Mouse (Mus musculus): Measurements from ENCODE around the gene Ppp6r1. TPM values are rescaled to one million over a fixed set of nuclear protein-coding genes. Genes with fewer than 3 reads are reported as not detected.
A peak's percentile ranks its signal among the peaks of the same experiment; 100 is the strongest.

Gene Ppp6r1
- total and polyA plus RNA-seq, 2 experiments from 2014 or later = 8.3 to 99.1 TPM

DNA sequence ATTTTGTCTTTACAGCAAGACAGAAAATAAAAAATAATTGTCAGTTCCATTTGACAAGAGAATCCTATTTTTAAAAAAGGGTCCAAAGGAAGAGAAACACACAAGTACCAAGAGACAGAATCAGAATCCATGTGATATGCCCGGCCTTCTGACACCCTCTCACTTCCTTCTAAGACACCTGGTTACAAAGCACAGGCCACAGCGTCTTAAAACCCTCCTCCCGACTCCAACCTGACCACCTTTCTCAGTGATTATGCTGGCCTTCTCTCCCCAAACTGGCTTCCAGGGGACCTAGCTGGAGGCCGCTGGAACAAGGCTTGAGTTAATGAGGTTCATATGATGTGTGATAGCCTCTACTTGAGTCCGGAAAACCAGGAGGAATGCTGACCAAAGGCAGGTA, 5.5 kb downstream of the Ppp6r1 start:
- H3K4me1 ChIP-seq (ENCODE audit: insufficient read depth) = peaks cover 10% of the 10 kb centered on the region
- ATAC-seq (no peak), DNase-seq (no peak)
- H3K4me3 ChIP-seq (ENCODE audit: low read depth, low read length) = no peak overlapping the region
- no peak overlapping the region for H3K4me2 ChIP-seq (ENCODE audit: low read depth)
- H3K27me3 ChIP-seq (ENCODE audit: insufficient read depth, low read length) = no peaks in the 10 kb centered on the region
- 84% methylated on average over 5 of the region's 5 CpGs for WGBS
- no peak overlapping the region for H3K27ac ChIP-seq (ENCODE audit: low read depth, low read length)
- peaks cover 15% of the 10 kb centered on the region for H3K36me3 ChIP-seq (ENCODE audit: insufficient read depth)
- H3K9ac ChIP-seq = no peak overlapping the region
- H3K9me3 ChIP-seq (ENCODE audit: low read length) = no peaks in the 10 kb centered on the region
- no peak for TF ChIP-seq CTCF (IDR thresholded peaks at IDR 0.05; ENCODE audit: low read depth)

DNA sequence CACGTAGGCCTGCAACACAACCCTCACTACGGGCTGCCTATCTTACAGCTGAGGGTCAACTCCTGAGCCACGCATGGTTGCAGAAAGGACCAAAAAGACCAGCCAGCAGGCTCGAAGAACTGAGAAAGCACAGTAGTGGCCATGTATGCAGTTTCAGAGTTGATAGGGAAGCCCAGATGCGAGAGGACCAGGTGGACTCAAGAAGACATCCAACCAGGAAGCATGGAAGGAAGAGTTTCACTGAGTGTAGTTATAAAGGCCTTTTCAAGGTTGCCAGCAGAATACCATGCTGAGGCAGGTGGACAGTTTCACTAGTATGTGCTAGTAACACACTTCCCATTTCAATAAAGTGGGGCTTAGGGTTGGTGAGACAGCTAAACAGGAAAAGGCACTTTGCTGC, 6.1 kb downstream of the Ppp6r1 start:
- no peaks in the 10 kb centered on the region for H3K9me3 ChIP-seq (ENCODE audit: low read length)
- WGBS = 96% methylated on average over 5 of the region's 5 CpGs
- DNase-seq = no peak
- H3K36me3 ChIP-seq (ENCODE audit: insufficient read depth) = peaks cover 15% of the 10 kb centered on the region
- no peak overlapping the region for H3K4me2 ChIP-seq (ENCODE audit: low read depth)
- no peak for ATAC-seq
- no peak for TF ChIP-seq CTCF (IDR thresholded peaks at IDR 0.05; ENCODE audit: low read depth)
- H3K4me1 ChIP-seq (ENCODE audit: insufficient read depth) = peaks cover 8% of the 10 kb centered on the region
- no peak overlapping the region for H3K4me3 ChIP-seq (ENCODE audit: low read depth, low read length)
- no peaks in the 10 kb centered on the region for H3K27me3 ChIP-seq (ENCODE audit: insufficient read depth, low read length)
- no peak overlapping the region for H3K9ac ChIP-seq
- H3K27ac ChIP-seq (ENCODE audit: low read depth, low read length) = no peak overlapping the region

DNA sequence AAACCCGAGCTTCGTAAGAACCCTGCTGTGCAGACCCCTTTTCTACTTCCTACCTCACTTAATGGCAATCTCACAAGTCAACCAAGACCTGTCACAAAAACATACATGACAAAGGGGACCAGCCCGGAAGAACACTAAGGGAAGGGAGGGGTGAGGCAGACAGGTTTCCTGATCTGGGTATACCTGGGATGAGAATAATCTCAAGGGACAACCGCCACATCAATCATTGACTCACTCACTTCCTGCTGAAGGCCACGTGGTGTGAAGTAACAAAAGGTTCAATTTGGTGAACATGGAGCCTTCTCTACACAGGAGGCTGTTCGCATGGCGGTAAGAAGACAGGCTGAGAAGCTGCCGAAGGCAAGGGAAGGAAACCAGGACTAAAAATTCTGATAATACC, 7.2 kb downstream of the Ppp6r1 start:
- Histone ChIP-seq H3K4me3 (ENCODE audit: low read depth, low read length) (no peak overlapping the region), H3K36me3 (ENCODE audit: insufficient read depth) (peaks cover 15% of the 10 kb centered on the region), H3K4me2 (ENCODE audit: low read depth) (no peak overlapping the region), H3K4me1 (ENCODE audit: insufficient read depth) (peaks cover 4% of the 10 kb centered on the region; the same call in 1 of the 2 replicates), H3K9me3 (ENCODE audit: low read length) (no peaks in the 10 kb centered on the region), H3K9ac (no peak overlapping the region), H3K27me3 (ENCODE audit: insufficient read depth, low read length) (no peaks in the 10 kb centered on the region), H3K27ac (ENCODE audit: low read depth, low read length) (no peak overlapping the region)
- WGBS = 86% methylated on average over 8 of the region's 8 CpGs
- ATAC-seq (peak; percentile 51; the same call in 1 of the 2 replicates), DNase-seq (peak; percentile 7)
- no peak for TF ChIP-seq CTCF (IDR thresholded peaks at IDR 0.05; ENCODE audit: low read depth)

DNA sequence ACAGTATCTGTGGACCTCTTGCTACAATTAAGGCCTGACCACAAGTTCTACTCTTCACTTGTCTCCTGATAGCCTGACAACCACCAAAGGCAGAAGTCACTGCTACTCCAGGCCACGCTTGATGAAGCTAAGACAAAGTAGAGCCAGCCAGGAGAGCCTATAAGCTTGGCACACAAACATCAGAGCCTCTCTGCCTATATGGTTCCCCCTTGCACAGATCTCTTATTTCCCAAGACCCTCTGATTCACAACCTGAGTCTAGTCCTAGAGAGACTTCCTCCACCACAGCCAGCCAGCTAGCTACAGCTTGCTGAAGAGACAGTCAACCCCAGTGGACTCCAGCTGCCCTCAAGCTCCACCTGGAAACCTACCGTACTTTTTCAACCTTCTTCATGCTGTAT, 10.8 kb downstream of the Ppp6r1 start:
- no peak overlapping the region for H3K9ac ChIP-seq
- H3K4me2 ChIP-seq (ENCODE audit: low read depth) = no peak overlapping the region
- no peak overlapping the region for H3K4me3 ChIP-seq (ENCODE audit: low read depth, low read length)
- H3K27me3 ChIP-seq (ENCODE audit: insufficient read depth, low read length) = no peaks in the 10 kb centered on the region
- DNase-seq (no peak), ATAC-seq (no peak)
- H3K27ac ChIP-seq (ENCODE audit: low read depth, low read length) = no peak overlapping the region
- 88% methylated on average over 2 of the region's 2 CpGs for WGBS
- peaks cover 28% of the 10 kb centered on the region for H3K36me3 ChIP-seq (ENCODE audit: insufficient read depth)
- H3K4me1 ChIP-seq (ENCODE audit: insufficient read depth) = no peaks in the 10 kb centered on the region
- no peak for TF ChIP-seq CTCF (IDR thresholded peaks at IDR 0.05; ENCODE audit: low read depth)
- H3K9me3 ChIP-seq (ENCODE audit: low read length) = no peaks in the 10 kb centered on the region

DNA sequence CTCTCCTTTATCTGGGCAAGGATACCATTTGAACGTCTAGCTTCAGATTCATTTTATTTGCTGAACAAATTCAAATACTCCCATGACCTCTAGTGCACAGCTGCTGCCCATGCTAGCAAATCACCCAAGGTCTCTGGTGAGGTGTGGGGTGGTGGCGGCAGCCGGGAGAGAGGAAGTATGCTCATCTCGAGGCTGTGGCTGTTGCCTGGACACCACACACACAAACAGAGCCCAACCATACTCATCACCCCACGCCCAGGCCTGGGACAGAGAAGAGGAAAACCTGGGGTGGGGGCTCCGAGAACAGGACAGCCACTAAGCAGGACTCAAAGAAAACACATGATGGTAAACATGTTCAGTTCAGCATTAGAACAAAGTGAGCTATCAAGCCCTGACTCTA, 11.5 kb downstream of the Ppp6r1 start:
- no peak for TF ChIP-seq CTCF (IDR thresholded peaks at IDR 0.05; ENCODE audit: low read depth)
- 82% methylated on average over 6 of the region's 6 CpGs for WGBS

DNA sequence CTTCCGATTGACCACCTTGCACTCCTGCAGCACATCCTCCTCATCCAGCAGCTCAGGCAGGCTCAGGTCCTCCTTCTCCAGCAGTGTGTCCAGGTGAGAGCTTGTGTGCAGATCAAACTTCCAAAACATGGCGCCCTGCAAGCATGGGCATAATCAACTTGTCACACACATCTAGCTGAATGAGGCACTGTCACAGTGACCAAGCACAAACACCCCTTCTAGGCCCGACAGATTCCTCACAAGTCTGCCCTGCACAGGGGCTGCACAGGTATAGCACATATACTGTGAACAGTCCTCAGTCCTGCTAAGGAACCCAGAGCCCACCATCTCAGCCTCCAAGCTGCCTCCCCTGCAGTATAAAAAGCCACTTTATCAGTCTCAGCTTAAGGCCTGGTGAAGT, 12.0 kb downstream of the Ppp6r1 start:
- H3K4me2 ChIP-seq (ENCODE audit: low read depth) = no peak overlapping the region
- H3K36me3 ChIP-seq (ENCODE audit: insufficient read depth) = peaks cover 29% of the 10 kb centered on the region
- no peak overlapping the region for H3K4me3 ChIP-seq (ENCODE audit: low read depth, low read length)
- H3K9me3 ChIP-seq (ENCODE audit: low read length) = no peaks in the 10 kb centered on the region
- no peak for DNase-seq
- no peak for ATAC-seq
- H3K4me1 ChIP-seq (ENCODE audit: insufficient read depth) = no peaks in the 10 kb centered on the region
- H3K9ac ChIP-seq = no peak overlapping the region
- no peak for TF ChIP-seq CTCF (IDR thresholded peaks at IDR 0.05; ENCODE audit: low read depth)
- WGBS = 91% methylated on average over 3 of the region's 3 CpGs
- no peaks in the 10 kb centered on the region for H3K27me3 ChIP-seq (ENCODE audit: insufficient read depth, low read length)
- H3K27ac ChIP-seq (ENCODE audit: low read depth, low read length) = no peak overlapping the region

More for the DNA sequence above, 11.5 kb downstream of the Ppp6r1 start:
- H3K9me3 ChIP-seq (ENCODE audit: low read length) = no peaks in the 10 kb centered on the region
- DNase-seq (no peak), ATAC-seq (no peak)
- H3K36me3 ChIP-seq (ENCODE audit: insufficient read depth) = peaks cover 26% of the 10 kb centered on the region
- no peak overlapping the region for H3K9ac ChIP-seq
- no peak overlapping the region for H3K27ac ChIP-seq (ENCODE audit: low read depth, low read length)
- H3K27me3 ChIP-seq (ENCODE audit: insufficient read depth, low read length) = no peaks in the 10 kb centered on the region
- H3K4me2 ChIP-seq (ENCODE audit: low read depth) = no peak overlapping the region
- H3K4me3 ChIP-seq (ENCODE audit: low read depth, low read length) = no peak overlapping the region
- H3K4me1 ChIP-seq (ENCODE audit: insufficient read depth) = no peaks in the 10 kb centered on the region

DNA sequence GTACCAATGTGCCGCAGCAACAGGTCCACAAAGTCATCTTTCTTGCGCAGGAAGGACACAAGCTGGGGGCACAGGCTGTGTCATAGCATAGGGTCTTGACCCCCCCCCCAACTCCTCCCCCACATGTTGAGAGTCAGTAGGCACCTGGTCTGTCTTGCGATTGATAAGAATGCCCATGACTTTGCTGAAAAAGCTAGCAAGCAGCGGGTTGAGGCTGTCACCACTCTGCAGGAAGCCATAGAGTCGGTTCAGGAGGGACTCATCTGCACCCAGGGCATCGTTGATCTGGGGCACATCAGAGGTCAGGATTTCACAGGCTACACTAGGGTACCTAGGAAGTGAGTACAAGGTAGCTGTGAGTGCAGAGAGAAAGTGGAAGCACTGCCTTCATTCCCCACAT, 15.6 kb downstream of the Ppp6r1 start:
- Histone ChIP-seq H3K27ac (ENCODE audit: low read depth, low read length) (no peak overlapping the region), H3K9me3 (ENCODE audit: low read length) (no peaks in the 10 kb centered on the region), H3K4me2 (ENCODE audit: low read depth) (no peak overlapping the region), H3K4me1 (ENCODE audit: insufficient read depth) (no peaks in the 10 kb centered on the region), H3K27me3 (ENCODE audit: insufficient read depth, low read length) (no peaks in the 10 kb centered on the region), H3K4me3 (ENCODE audit: low read depth, low read length) (no peak overlapping the region), H3K36me3 (ENCODE audit: insufficient read depth) (peaks cover 64% of the 10 kb centered on the region), H3K9ac (no peak overlapping the region)
- no peak for TF ChIP-seq CTCF (IDR thresholded peaks at IDR 0.05; ENCODE audit: low read depth)
- no peak for ATAC-seq
- WGBS = 90% methylated on average over 6 of the region's 6 CpGs
- DNase-seq = no peak

DNA sequence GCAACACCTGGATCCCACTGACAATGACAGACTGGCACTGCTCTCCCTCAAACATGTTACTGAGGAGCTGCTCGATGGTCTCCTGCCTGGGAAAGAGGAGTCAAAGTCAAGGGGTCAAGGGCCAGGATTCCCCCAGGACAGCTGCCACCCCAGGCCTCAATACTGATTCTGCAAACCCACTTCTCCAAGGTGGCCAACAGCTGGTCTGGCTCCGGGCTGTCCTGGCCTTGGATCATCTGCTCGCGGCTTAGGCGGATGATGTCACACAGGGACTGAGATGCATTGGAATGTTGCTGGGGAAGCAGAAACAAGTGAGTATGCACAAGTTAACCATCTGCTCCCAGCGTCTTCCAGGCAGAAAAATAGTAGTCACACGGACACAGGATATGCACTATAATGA, 16.9 kb downstream of the Ppp6r1 start:
- DNase-seq (no peak), ATAC-seq (no peak)
- TF ChIP-seq CTCF (IDR thresholded peaks at IDR 0.05; ENCODE audit: low read depth) = no peak
- WGBS = 94% methylated on average over 7 of the region's 7 CpGs
- Histone ChIP-seq H3K27ac (ENCODE audit: low read depth, low read length) (no peak overlapping the region), H3K36me3 (ENCODE audit: insufficient read depth) (peaks cover 71% of the 10 kb centered on the region), H3K4me2 (ENCODE audit: low read depth) (no peak overlapping the region), H3K4me3 (ENCODE audit: low read depth, low read length) (no peak overlapping the region), H3K27me3 (ENCODE audit: insufficient read depth, low read length) (no peaks in the 10 kb centered on the region), H3K9ac (no peak overlapping the region), H3K9me3 (ENCODE audit: low read length) (no peaks in the 10 kb centered on the region), H3K4me1 (ENCODE audit: insufficient read depth) (no peaks in the 10 kb centered on the region)
